Mouse (Mus musculus): ENCODE measurements at regions not wholly inside any gene's neighbourhood (a gene's known extent, or its start where the extent isn't known, plus 50 kb on each side); places are given as distances from the start of the nearest gene placed in this dataset.

GRCm38 (mm10) chr15:61229579-61229978 lies 306.8 kb upstream of the A1bg start:
- Histone ChIP-seq H3K36me3 (ENCODE audit: control insufficient read depth, insufficient read depth, low read length) (no peaks in the 10 kb centered on the region), H3K4me1 (replicated peaks; ENCODE audit: control insufficient read depth, insufficient read depth, low read length) (no peaks in the 10 kb centered on the region), H3K27ac (ENCODE audit: low read depth) (no peak overlapping the region), H3K9me3 (ENCODE audit: control insufficient read depth, low read length) (no peaks in the 10 kb centered on the region), H3K4me2 (ENCODE audit: low read length) (no peak overlapping the region), H3K9ac (ENCODE audit: low read length) (no peak overlapping the region), H3K27me3 (replicated peaks; ENCODE audit: control insufficient read depth, insufficient read depth, low read length) (no peaks in the 10 kb centered on the region), H3K4me3 (ENCODE audit: low read depth, low read length) (no peak overlapping the region)
- DNase-seq (ENCODE audit: low spot score), result no peak
- ATAC-seq (replicated peaks; ENCODE audit: low FRiP score, low TSS enrichment, low read depth), result no peak
- WGBS, result 54% methylated on average over 3 of the region's 3 CpGs

GRCm38 (mm10) chr15:61222923-61223322 lies 300.1 kb upstream of the A1bg start:
- WGBS, result 24% methylated on average over 1 of the region's 1 CpGs
- Histone ChIP-seq H3K27ac (ENCODE audit: low read depth) (no peak overlapping the region), H3K9me3 (ENCODE audit: control insufficient read depth, low read length) (no peaks in the 10 kb centered on the region), H3K4me2 (ENCODE audit: low read length) (no peak overlapping the region), H3K27me3 (replicated peaks; ENCODE audit: control insufficient read depth, insufficient read depth, low read length) (no peaks in the 10 kb centered on the region), H3K4me1 (replicated peaks; ENCODE audit: control insufficient read depth, insufficient read depth, low read length) (no peaks in the 10 kb centered on the region), H3K4me3 (ENCODE audit: low read depth, low read length) (no peak overlapping the region), H3K9ac (ENCODE audit: low read length) (no peak overlapping the region), H3K36me3 (ENCODE audit: control insufficient read depth, insufficient read depth, low read length) (no peaks in the 10 kb centered on the region)
- ATAC-seq (replicated peaks; ENCODE audit: low FRiP score, low TSS enrichment, low read depth), result no peak
- no peak for DNase-seq (ENCODE audit: low spot score)

- H3K36me3 ChIP-seq (ENCODE audit: control insufficient read depth, insufficient read depth, low read length), result no peaks in the 10 kb centered on the region
- no peak overlapping the region for H3K4me2 ChIP-seq (ENCODE audit: low read length)
- H3K4me3 ChIP-seq (ENCODE audit: low read depth, low read length), result no peak overlapping the region
- no peaks in the 10 kb centered on the region for H3K27me3 ChIP-seq (replicated peaks; ENCODE audit: control insufficient read depth, insufficient read depth, low read length)
- H3K27ac ChIP-seq (ENCODE audit: low read depth), result no peak overlapping the region
- H3K9ac ChIP-seq (ENCODE audit: low read length), result no peak overlapping the region
- no peaks in the 10 kb centered on the region for H3K4me1 ChIP-seq (replicated peaks; ENCODE audit: control insufficient read depth, insufficient read depth, low read length)
- DNase-seq (ENCODE audit: low spot score), result no peak
- no peak for ATAC-seq (replicated peaks; ENCODE audit: low FRiP score, low TSS enrichment, low read depth)
- no peaks in the 10 kb centered on the region for H3K9me3 ChIP-seq (ENCODE audit: control insufficient read depth, low read length)
Measured at GRCm38 (mm10) chr15:61210161-61210560, 287.3 kb upstream of the A1bg start.

- Histone ChIP-seq H3K27me3 (replicated peaks; ENCODE audit: control insufficient read depth, insufficient read depth, low read length) (no peaks in the 10 kb centered on the region), H3K4me1 (replicated peaks; ENCODE audit: control insufficient read depth, insufficient read depth, low read length) (no peaks in the 10 kb centered on the region), H3K9ac (ENCODE audit: low read length) (no peak overlapping the region), H3K4me2 (ENCODE audit: low read length) (no peak overlapping the region), H3K4me3 (ENCODE audit: low read depth, low read length) (no peak overlapping the region), H3K9me3 (ENCODE audit: control insufficient read depth, low read length) (no peaks in the 10 kb centered on the region), H3K36me3 (ENCODE audit: control insufficient read depth, insufficient read depth, low read length) (no peaks in the 10 kb centered on the region), H3K27ac (ENCODE audit: low read depth) (no peak overlapping the region)
- DNase-seq (ENCODE audit: low spot score) (no peak), ATAC-seq (replicated peaks; ENCODE audit: low FRiP score, low TSS enrichment, low read depth) (no peak)
- WGBS, result 86% methylated on average over 1 of the region's 1 CpGs
Measured at GRCm38 (mm10) chr15:61189981-61190380, 267.2 kb upstream of the A1bg start.

GRCm38 (mm10) chr15:61189481-61189880 lies 266.7 kb upstream of the A1bg start:
- H3K4me3 ChIP-seq (ENCODE audit: low read depth, low read length), result no peak overlapping the region

GRCm38 (mm10) chr15:61184597-61184963 lies 261.8 kb upstream of the A1bg start:
- no peak overlapping the region for H3K4me3 ChIP-seq (ENCODE audit: low read depth, low read length)
- H3K4me1 ChIP-seq (replicated peaks; ENCODE audit: control insufficient read depth, insufficient read depth, low read length), result peaks cover 5% of the 10 kb centered on the region
- no peak overlapping the region for H3K9ac ChIP-seq (ENCODE audit: low read length)
- H3K27me3 ChIP-seq (replicated peaks; ENCODE audit: control insufficient read depth, insufficient read depth, low read length), result no peaks in the 10 kb centered on the region
- no peaks in the 10 kb centered on the region for H3K36me3 ChIP-seq (ENCODE audit: control insufficient read depth, insufficient read depth, low read length)
- H3K9me3 ChIP-seq (ENCODE audit: control insufficient read depth, low read length), result no peaks in the 10 kb centered on the region
- no peak overlapping the region for H3K4me2 ChIP-seq (ENCODE audit: low read length)
- no peak for DNase-seq (ENCODE audit: low spot score)
- no peak for ATAC-seq (replicated peaks; ENCODE audit: low FRiP score, low TSS enrichment, low read depth)
- WGBS, result 68% methylated on average over 2 of the region's 2 CpGs
- no peak overlapping the region; the same call in 1 of the 2 replicates for H3K27ac ChIP-seq (ENCODE audit: low read depth)

More at GRCm38 (mm10) chr15:61189481-61189880, 266.7 kb upstream of the A1bg start:
- ATAC-seq (replicated peaks; ENCODE audit: low FRiP score, low TSS enrichment, low read depth) (no peak), DNase-seq (ENCODE audit: low spot score) (no peak)
- Histone ChIP-seq H3K9ac (ENCODE audit: low read length) (no peak overlapping the region), H3K4me1 (replicated peaks; ENCODE audit: control insufficient read depth, insufficient read depth, low read length) (no peaks in the 10 kb centered on the region), H3K9me3 (ENCODE audit: control insufficient read depth, low read length) (no peaks in the 10 kb centered on the region), H3K27me3 (replicated peaks; ENCODE audit: control insufficient read depth, insufficient read depth, low read length) (no peaks in the 10 kb centered on the region), H3K4me2 (ENCODE audit: low read length) (no peak overlapping the region), H3K27ac (ENCODE audit: low read depth) (no peak overlapping the region), H3K36me3 (ENCODE audit: control insufficient read depth, insufficient read depth, low read length) (no peaks in the 10 kb centered on the region)
- WGBS, result 73% methylated on average over 8 of the region's 8 CpGs

GRCm38 (mm10) chr15:61183751-61184596 lies 261.2 kb upstream of the A1bg start:
- H3K4me1 ChIP-seq (replicated peaks; ENCODE audit: control insufficient read depth, insufficient read depth, low read length), result peaks cover 5% of the 10 kb centered on the region
- no peak; the same call in 1 of the 2 replicates for ATAC-seq (replicated peaks; ENCODE audit: low FRiP score, low TSS enrichment, low read depth)
- H3K36me3 ChIP-seq (ENCODE audit: control insufficient read depth, insufficient read depth, low read length), result no peaks in the 10 kb centered on the region
- H3K9ac ChIP-seq (ENCODE audit: low read length), result no peak overlapping the region
- 32% methylated on average over 11 of the region's 11 CpGs for WGBS
- H3K4me3 ChIP-seq (ENCODE audit: low read depth, low read length), result no peak overlapping the region
- no peak for DNase-seq (ENCODE audit: low spot score)
- H3K4me2 ChIP-seq (ENCODE audit: low read length), result no peak overlapping the region
- no peaks in the 10 kb centered on the region for H3K27me3 ChIP-seq (replicated peaks; ENCODE audit: control insufficient read depth, insufficient read depth, low read length)
- H3K9me3 ChIP-seq (ENCODE audit: control insufficient read depth, low read length), result no peaks in the 10 kb centered on the region
- H3K27ac ChIP-seq (ENCODE audit: low read depth), result peak overlapping the region; percentile 35; the same call in 1 of the 2 replicates

GRCm38 (mm10) chr15:61183291-61183690 lies 260.5 kb upstream of the A1bg start:
- no peaks in the 10 kb centered on the region for H3K9me3 ChIP-seq (ENCODE audit: control insufficient read depth, low read length)
- H3K36me3 ChIP-seq (ENCODE audit: control insufficient read depth, insufficient read depth, low read length), result no peaks in the 10 kb centered on the region
- no peaks in the 10 kb centered on the region for H3K27me3 ChIP-seq (replicated peaks; ENCODE audit: control insufficient read depth, insufficient read depth, low read length)
- peak overlapping the region; percentile 17; the same call in 1 of the 2 replicates for H3K27ac ChIP-seq (ENCODE audit: low read depth)
- ATAC-seq (replicated peaks; ENCODE audit: low FRiP score, low TSS enrichment, low read depth), result no peak
- H3K4me1 ChIP-seq (replicated peaks; ENCODE audit: control insufficient read depth, insufficient read depth, low read length), result peaks cover 5% of the 10 kb centered on the region
- H3K4me2 ChIP-seq (ENCODE audit: low read length), result no peak overlapping the region
- H3K4me3 ChIP-seq (ENCODE audit: low read depth, low read length), result no peak overlapping the region
- 24% methylated on average over 5 of the region's 5 CpGs for WGBS
- no peak overlapping the region for H3K9ac ChIP-seq (ENCODE audit: low read length)
- no peak for DNase-seq (ENCODE audit: low spot score)

- Histone ChIP-seq H3K4me2 (ENCODE audit: low read length) (no peak overlapping the region), H3K27ac (ENCODE audit: low read depth) (no peak overlapping the region), H3K9ac (ENCODE audit: low read length) (no peak overlapping the region), H3K27me3 (replicated peaks; ENCODE audit: control insufficient read depth, insufficient read depth, low read length) (no peaks in the 10 kb centered on the region), H3K36me3 (ENCODE audit: control insufficient read depth, insufficient read depth, low read length) (no peaks in the 10 kb centered on the region), H3K4me3 (ENCODE audit: low read depth, low read length) (no peak overlapping the region), H3K4me1 (replicated peaks; ENCODE audit: control insufficient read depth, insufficient read depth, low read length) (no peaks in the 10 kb centered on the region), H3K9me3 (ENCODE audit: control insufficient read depth, low read length) (no peaks in the 10 kb centered on the region)
- ATAC-seq (replicated peaks; ENCODE audit: low FRiP score, low TSS enrichment, low read depth) (peak; percentile 60; the same call in 1 of the 2 replicates), DNase-seq (ENCODE audit: low spot score) (no peak)
- WGBS, result 75% methylated on average over 1 of the region's 1 CpGs
Measured at GRCm38 (mm10) chr15:61168842-61169416, 246.1 kb upstream of the A1bg start.

All from intestine, embryonic 14.5 days (tissue).